Mouse (Mus musculus): ENCODE results near the gene Tns1. TPM values are rescaled to one million over a fixed set of nuclear protein-coding genes. Genes with fewer than 3 reads are reported as not detected.
A peak's percentile ranks its signal among the peaks of the same experiment; 100 is the strongest.

Gene Tns1
- total and polyA plus RNA-seq, 3 experiments: 365 to 748 (median 629) TPM

DNA sequence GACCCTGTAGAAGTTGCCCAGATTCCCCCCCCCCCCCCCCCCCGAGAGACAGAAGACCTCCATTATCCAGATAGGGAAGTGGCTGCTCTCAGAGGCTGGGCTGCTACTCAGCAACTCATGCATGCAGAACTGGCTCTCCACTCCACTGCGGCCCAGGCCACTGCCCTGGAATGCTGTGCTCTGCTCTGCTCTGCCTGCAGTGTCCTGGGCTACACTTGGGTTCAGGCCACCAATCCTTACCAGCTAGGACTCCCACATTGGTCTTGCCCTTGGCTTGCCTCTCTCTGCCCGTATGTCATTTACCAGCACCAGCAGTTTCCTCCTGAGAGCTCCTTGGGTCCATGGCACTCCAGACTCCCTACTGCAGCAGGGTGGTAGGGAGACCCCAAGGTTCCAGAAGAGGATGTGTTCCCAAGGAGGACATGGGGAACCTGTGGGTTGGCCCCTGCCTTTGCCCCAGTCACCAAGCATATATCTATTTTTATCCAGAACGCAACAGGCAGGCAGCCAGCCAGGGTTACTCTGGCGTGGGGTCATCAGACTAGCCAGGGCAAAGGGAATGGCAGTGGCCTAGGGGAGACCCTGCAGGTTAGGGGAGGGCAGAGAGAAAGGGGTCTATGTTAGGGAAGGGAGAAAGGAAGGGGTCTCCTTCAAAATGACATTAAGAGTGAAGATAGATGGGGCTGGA, 16.2 kb downstream of the Tns1 start:
- Histone ChIP-seq H3K9ac (ENCODE audit: low read depth, low read length) (no peak overlapping the region; the same call in 1 of the 2 replicates), H3K27me3 (ENCODE audit: control insufficient read depth, insufficient read depth, low read length) (no peaks in the 10 kb centered on the region), H3K79me2 (replicated peaks; ENCODE audit: control insufficient read depth, insufficient read depth, low read length) (no peaks in the 10 kb centered on the region), H3K27ac (peak overlapping the region; percentile 77), H3K4me1 (ENCODE audit: control insufficient read depth, insufficient read depth, low read length) (peaks cover 16% of the 10 kb centered on the region), H3K4me3 (no peak overlapping the region), H3K36me3 (ENCODE audit: control insufficient read depth, insufficient read depth, low read length) (no peaks in the 10 kb centered on the region)
- intact Hi-C loops (cut with DNase I): no loop called here
- DNase-seq: peak in 1 of 2 experiments; percentile 58
- TF ChIP-seq POLR2A (IDR thresholded peaks at IDR 0.05; ENCODE audit: insufficient read depth, low read depth, low read length) (no peak), CTCF (IDR thresholded peaks at IDR 0.05) (no peak), EP300 (IDR thresholded peaks at IDR 0.05; ENCODE audit: insufficient read depth, low read depth, low read length) (no peak)
- 41% methylated on average over 5 of the region's 5 CpGs for WGBS

- no peak overlapping the region; the same call in 1 of the 2 replicates for H3K9ac ChIP-seq (ENCODE audit: low read depth, low read length)
- TF ChIP-seq EP300 (IDR thresholded peaks at IDR 0.05; ENCODE audit: insufficient read depth, low read depth, low read length) (no peak), POLR2A (IDR thresholded peaks at IDR 0.05; ENCODE audit: insufficient read depth, low read depth, low read length) (no peak), CTCF (IDR thresholded peaks at IDR 0.05) (no peak)
- no peaks in the 10 kb centered on the region for H3K27me3 ChIP-seq (ENCODE audit: control insufficient read depth, insufficient read depth, low read length)
- H3K79me2 ChIP-seq (replicated peaks; ENCODE audit: control insufficient read depth, insufficient read depth, low read length): no peaks in the 10 kb centered on the region
- no peak for DNase-seq
- intact Hi-C loops (cut with DNase I): no loop called here
- no peaks in the 10 kb centered on the region for H3K36me3 ChIP-seq (ENCODE audit: control insufficient read depth, insufficient read depth, low read length)
- no peak overlapping the region for H3K4me3 ChIP-seq
- peaks cover 13% of the 10 kb centered on the region for H3K4me1 ChIP-seq (ENCODE audit: control insufficient read depth, insufficient read depth, low read length)
- 75% methylated on average over 6 of the region's 6 CpGs for WGBS
- peak overlapping the region; percentile 54 for H3K27ac ChIP-seq
Observed at GRCm38 (mm10) chr1:74106214-74106613, 18.0 kb downstream of the Tns1 start.

DNA sequence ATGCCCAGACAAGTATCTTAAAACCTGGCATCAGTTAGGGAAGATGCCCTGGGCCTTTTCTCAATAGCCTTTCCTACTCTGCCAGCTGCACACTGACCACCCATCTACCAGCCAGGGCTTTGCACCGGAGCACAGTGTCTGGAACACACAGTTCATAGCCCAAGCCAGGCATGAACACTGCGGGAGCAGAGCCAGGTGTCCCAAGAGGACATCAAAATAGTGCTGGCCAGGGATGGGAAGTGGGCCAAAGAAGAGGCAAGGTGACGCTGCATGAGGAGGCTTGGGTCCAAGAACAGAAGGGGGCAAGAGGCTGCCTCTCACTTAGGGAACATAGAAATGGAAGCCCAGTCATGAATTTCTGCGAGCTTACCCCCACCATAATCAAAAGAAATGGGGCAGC, 18.6 kb downstream of the Tns1 start:
- H3K36me3 ChIP-seq (ENCODE audit: control insufficient read depth, insufficient read depth, low read length): no peaks in the 10 kb centered on the region
- TF ChIP-seq POLR2A (IDR thresholded peaks at IDR 0.05; ENCODE audit: insufficient read depth, low read depth, low read length) (0 out of 2 replicates have a peak, but pooled peaks have one; percentile 14), CTCF (IDR thresholded peaks at IDR 0.05) (no peak), EP300 (IDR thresholded peaks at IDR 0.05; ENCODE audit: insufficient read depth, low read depth, low read length) (peak; percentile 95)
- H3K4me3 ChIP-seq: no peak overlapping the region
- no peaks in the 10 kb centered on the region for H3K27me3 ChIP-seq (ENCODE audit: control insufficient read depth, insufficient read depth, low read length)
- no peak overlapping the region for H3K9ac ChIP-seq (ENCODE audit: low read depth, low read length)
- intact Hi-C loops (cut with DNase I): loop anchor here (2.0 kb wide), 1 partner anchor 15 kb away; no protein-coding TSS in a partner anchor
- DNase-seq: peak; percentile 70 to 84
- H3K27ac ChIP-seq: peak overlapping the region; percentile 59
- H3K4me1 ChIP-seq (ENCODE audit: control insufficient read depth, insufficient read depth, low read length): peaks cover 13% of the 10 kb centered on the region
- 54% methylated on average over 4 of the region's 4 CpGs for WGBS
- H3K79me2 ChIP-seq (replicated peaks; ENCODE audit: control insufficient read depth, insufficient read depth, low read length): no peaks in the 10 kb centered on the region

DNA sequence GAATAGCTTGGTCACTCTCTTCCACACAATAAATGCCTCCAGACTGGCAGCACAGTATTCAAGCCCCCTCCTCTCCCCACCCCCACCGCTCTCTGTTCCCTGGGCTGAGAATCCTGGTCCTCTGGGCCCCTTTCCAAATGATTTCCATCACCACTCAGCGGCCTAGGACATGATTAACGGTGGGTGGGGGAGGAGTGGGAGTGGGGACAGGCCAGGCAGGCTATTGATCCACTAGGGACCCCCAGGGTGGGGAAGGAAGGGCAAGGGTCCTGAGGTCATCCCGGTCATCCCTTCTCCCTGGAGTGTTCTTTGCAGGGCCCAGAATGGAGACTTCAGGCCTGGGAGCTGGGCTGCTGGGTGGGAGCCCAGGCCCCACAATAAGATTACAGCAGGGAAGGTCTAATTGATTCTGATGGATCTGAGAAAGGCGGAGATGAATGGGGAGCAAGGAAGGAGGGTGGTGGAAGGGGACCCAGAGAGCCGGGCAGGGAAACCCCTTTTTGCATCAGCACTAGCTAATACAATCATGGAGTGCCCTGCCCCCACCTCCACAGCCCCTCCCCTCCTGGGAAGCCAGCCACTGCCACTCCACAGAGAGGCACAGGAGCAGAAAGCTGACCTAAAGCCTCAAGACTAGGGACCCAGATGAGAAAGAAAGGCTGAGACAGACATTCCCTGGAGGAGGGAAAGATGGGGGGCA, 20.4 kb downstream of the Tns1 start:
- Histone ChIP-seq H3K9ac (ENCODE audit: low read depth, low read length) (no peak overlapping the region), H3K27ac (peak overlapping the region; percentile 59), H3K27me3 (ENCODE audit: control insufficient read depth, insufficient read depth, low read length) (no peaks in the 10 kb centered on the region), H3K79me2 (replicated peaks; ENCODE audit: control insufficient read depth, insufficient read depth, low read length) (no peaks in the 10 kb centered on the region), H3K4me3 (no peak overlapping the region), H3K36me3 (ENCODE audit: control insufficient read depth, insufficient read depth, low read length) (no peaks in the 10 kb centered on the region), H3K4me1 (ENCODE audit: control insufficient read depth, insufficient read depth, low read length) (peaks cover 15% of the 10 kb centered on the region)
- WGBS: 41% methylated on average over 6 of the region's 6 CpGs
- TF ChIP-seq POLR2A (IDR thresholded peaks at IDR 0.05; ENCODE audit: insufficient read depth, low read depth, low read length) (no peak), EP300 (IDR thresholded peaks at IDR 0.05; ENCODE audit: insufficient read depth, low read depth, low read length) (no peak), CTCF (IDR thresholded peaks at IDR 0.05) (no peak)
- no peak for DNase-seq
- intact Hi-C loops (cut with DNase I): loop anchor here (2.0 kb wide), 1 partner anchor 17 kb away; no protein-coding TSS in a partner anchor

- Histone ChIP-seq H3K79me2 (replicated peaks; ENCODE audit: control insufficient read depth, insufficient read depth, low read length) (no peaks in the 10 kb centered on the region), H3K9ac (ENCODE audit: low read depth, low read length) (peak overlapping the region; percentile 31), H3K4me1 (ENCODE audit: control insufficient read depth, insufficient read depth, low read length) (peaks cover 13% of the 10 kb centered on the region), H3K36me3 (ENCODE audit: control insufficient read depth, insufficient read depth, low read length) (no peaks in the 10 kb centered on the region), H3K27ac (no peak overlapping the region), H3K27me3 (ENCODE audit: control insufficient read depth, insufficient read depth, low read length) (no peaks in the 10 kb centered on the region; the same call in 1 of the 2 replicates), H3K4me3 (peak overlapping the region; percentile 50; the same call in 1 of the 2 replicates)
- WGBS: 4% methylated on average over 14 of the region's 14 CpGs
- intact Hi-C loops (cut with DNase I): no loop called here
- no peak for DNase-seq
- no peak for TF ChIP-seq EP300 (IDR thresholded peaks at IDR 0.05; ENCODE audit: insufficient read depth, low read depth, low read length)
- no peak for TF ChIP-seq CTCF (IDR thresholded peaks at IDR 0.05)
- no peak for TF ChIP-seq POLR2A (IDR thresholded peaks at IDR 0.05; ENCODE audit: insufficient read depth, low read depth, low read length)
Observed at GRCm38 (mm10) chr1:74099001-74099435, 25.2 kb downstream of the Tns1 start.

Data from heart, adult 2 months (tissue).